Mouse (Mus musculus) G1E (cell line): ENCODE results near the gene Pcbp3. TPM values are rescaled to one million over a fixed set of nuclear protein-coding genes. Genes with fewer than 3 reads are reported as not detected.

Experiments
- ATAC-seq: 2 replicates; pipeline ENCODE4 v1.8.0; 2016; ENCODE audit warnings: mild to moderate bottlenecking; ENCODE audit not compliant: insufficient number of reproducible peaks, poor library complexity, low FRiP score, severe bottlenecking; ENCODE audit errors: extremely low read depth
- DNase-seq: peaks from one replicate; pipeline ENCODE4 v3.0.0; 2012; ENCODE audit warnings: low spot score
- H3K27me3 ChIP-seq: 2 replicates; pipeline ENCODE4 v1.6.1; 2012; ENCODE audit warnings: mild to moderate bottlenecking, low read length, inconsistent platforms; ENCODE audit not compliant: insufficient read depth
- H3K36me3 ChIP-seq: replicated peaks from 2 replicates; pipeline ENCODE3; 2012; ENCODE audit warnings: mild to moderate bottlenecking, inconsistent platforms
- H3K4me1 ChIP-seq: 2 replicates; pipeline ENCODE4 v1.6.1; 2012; ENCODE audit warnings: low read depth, low read length, inconsistent platforms, mixed read lengths; ENCODE audit not compliant: insufficient read depth
- H3K4me3 ChIP-seq: 2 replicates; pipeline ENCODE4 v1.5.1; 2012; ENCODE audit warnings: low read depth, mild to moderate bottlenecking, inconsistent platforms, low read length, moderate library complexity, mixed read lengths
- H3K9me3 ChIP-seq: replicated peaks from 2 replicates; pipeline ENCODE4 v1.6.1; 2012; ENCODE audit warnings: inconsistent platforms
- CTCF ChIP-seq: IDR thresholded peaks from 2 replicates; pipeline ENCODE4 v1.5.1; 2012; ENCODE audit warnings: low read depth, low read length, inconsistent platforms, mixed read lengths
- GATA1 ChIP-seq: IDR thresholded peaks from 2 replicates; pipeline ENCODE4 v1.6.1; 2012; ENCODE audit warnings: borderline replicate concordance, low read length, inconsistent platforms, mixed read lengths
- GATA2 ChIP-seq: IDR thresholded peaks from 2 replicates; pipeline ENCODE4 v1.6.1; 2012; ENCODE audit warnings: low read depth, low read length, inconsistent platforms, borderline replicate concordance
- POLR2AphosphoS5 ChIP-seq: IDR thresholded peaks from 2 replicates; pipeline ENCODE4 v1.6.1; 2012; ENCODE audit warnings: low read depth, low read length, inconsistent platforms; ENCODE audit not compliant: insufficient replicate concordance
- TAL1 ChIP-seq: conservative IDR thresholded peaks from 2 replicates; pipeline ENCODE4 v1.6.1; 2012; ENCODE audit warnings: low read depth, low read length, inconsistent platforms, mixed read lengths
- polyA plus RNA-seq: library from polyadenylated mRNA; stranded (reverse); fragments of >175 nt; gene quantifications from 2 replicates; pipeline ENCODE4 v1.2.3, GENCODE M21; 2012
- total RNA-seq, 2 experiments: library from RNA; stranded (forward) in 1 of 2; stranded (reverse) in 1 of 2; fragments of 200-1000 nt in 1 of 2; fragments of >200 nt in 1 of 2; fragmentation: Nextera tagmentation in 1 of 2; gene quantifications; 2 replicates each; pipeline ENCODE4 v1.2.3; 2014 to 2017

Gene Pcbp3
- total and polyA plus RNA-seq, 3 experiments: not detected

- Histone ChIP-seq H3K4me1 (no peaks in the 10 kb centered on the region), H3K36me3 (no peaks in the 10 kb centered on the region), H3K9me3 (no peaks in the 10 kb centered on the region), H3K4me3 (no peak overlapping the region), H3K27me3 (peaks cover 4% of the 10 kb centered on the region; the same call in 1 of the 2 replicates)
- DNase-seq (no peak), ATAC-seq (no peak)
- no peak for TF ChIP-seq GATA2
- no peak for TF ChIP-seq TAL1
- no peak for TF ChIP-seq GATA1
- no peak for TF ChIP-seq POLR2AphosphoS5
- no peak for TF ChIP-seq CTCF
These were observed 228.0 kb downstream of the Pcbp3 start for GRCm38 (mm10) chr10:76733677-76734068.

GRCm38 (mm10) chr10:76732881-76733676 is 228.6 kb downstream of the Pcbp3 start:
- Histone ChIP-seq H3K9me3 (no peaks in the 10 kb centered on the region), H3K27me3 (peaks cover 4% of the 10 kb centered on the region; the same call in 1 of the 2 replicates), H3K36me3 (no peaks in the 10 kb centered on the region), H3K4me1 (no peaks in the 10 kb centered on the region), H3K4me3 (no peak overlapping the region)
- DNase-seq (no peak), ATAC-seq (no peak)
- TF ChIP-seq CTCF (no peak), GATA1 (no peak), TAL1 (no peak), POLR2AphosphoS5 (no peak), GATA2 (no peak)

DNA sequence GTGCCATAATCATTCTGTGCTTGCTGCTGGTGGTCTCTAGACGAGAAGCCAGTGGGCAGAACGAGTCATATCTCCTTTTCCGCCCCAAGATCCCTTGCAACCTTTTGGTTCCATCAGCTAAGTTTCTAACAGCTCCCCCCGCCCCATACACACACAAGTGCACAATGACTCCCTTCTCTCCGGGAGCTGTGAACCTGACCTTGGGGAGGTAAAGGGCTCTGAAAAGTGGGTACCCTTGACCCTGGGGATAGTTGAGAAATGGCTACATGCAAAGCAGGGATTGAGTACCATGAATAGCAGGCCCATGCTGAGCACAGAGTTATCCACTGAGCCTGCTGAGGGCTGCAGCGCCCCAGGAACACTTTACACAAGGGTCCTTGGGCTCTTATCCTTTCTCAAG is 229.3 kb downstream of the Pcbp3 start:
- Histone ChIP-seq H3K36me3 (no peaks in the 10 kb centered on the region), H3K4me3 (no peak overlapping the region), H3K4me1 (no peaks in the 10 kb centered on the region), H3K27me3 (peaks cover 4% of the 10 kb centered on the region; the same call in 1 of the 2 replicates), H3K9me3 (no peaks in the 10 kb centered on the region)
- DNase-seq (no peak), ATAC-seq (no peak)
- no peak for TF ChIP-seq GATA2

DNA sequence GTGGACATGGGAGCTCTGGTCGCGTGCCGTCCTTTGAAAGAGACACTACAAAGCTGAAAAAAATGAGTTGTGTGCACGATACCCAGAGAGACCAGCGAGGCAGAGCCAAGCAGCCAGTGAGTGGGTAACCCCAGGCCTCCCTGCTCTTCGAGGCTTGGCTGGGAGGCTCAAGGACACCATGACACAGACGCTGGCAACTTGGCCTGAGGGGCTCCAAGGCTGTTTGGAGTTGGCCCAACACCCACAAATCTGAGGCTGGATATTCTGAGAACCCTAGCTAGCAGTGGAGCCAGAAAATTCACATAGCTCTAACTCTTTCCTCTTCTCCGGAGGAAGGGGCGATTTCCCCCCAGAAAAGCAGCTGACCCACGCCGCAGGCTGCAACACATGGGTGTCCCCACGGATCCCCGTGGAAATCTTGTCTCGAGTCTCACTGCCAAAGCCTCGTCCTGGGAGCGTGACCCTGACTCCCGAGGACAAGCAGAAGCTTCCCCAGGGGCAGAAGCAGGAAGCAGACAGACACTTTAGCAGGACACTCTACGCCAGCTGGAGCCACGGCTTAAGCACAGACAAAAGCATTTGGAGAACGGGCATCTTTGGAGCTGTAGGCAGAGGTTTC is 230.0 kb downstream of the Pcbp3 start:
- Histone ChIP-seq H3K27me3 (peaks cover 4% of the 10 kb centered on the region; the same call in 1 of the 2 replicates), H3K4me3 (no peak overlapping the region), H3K36me3 (no peaks in the 10 kb centered on the region), H3K4me1 (no peaks in the 10 kb centered on the region), H3K9me3 (no peaks in the 10 kb centered on the region)
- ATAC-seq (no peak), DNase-seq (no peak)
- TF ChIP-seq GATA2: no peak
- no peak for TF ChIP-seq TAL1

DNA sequence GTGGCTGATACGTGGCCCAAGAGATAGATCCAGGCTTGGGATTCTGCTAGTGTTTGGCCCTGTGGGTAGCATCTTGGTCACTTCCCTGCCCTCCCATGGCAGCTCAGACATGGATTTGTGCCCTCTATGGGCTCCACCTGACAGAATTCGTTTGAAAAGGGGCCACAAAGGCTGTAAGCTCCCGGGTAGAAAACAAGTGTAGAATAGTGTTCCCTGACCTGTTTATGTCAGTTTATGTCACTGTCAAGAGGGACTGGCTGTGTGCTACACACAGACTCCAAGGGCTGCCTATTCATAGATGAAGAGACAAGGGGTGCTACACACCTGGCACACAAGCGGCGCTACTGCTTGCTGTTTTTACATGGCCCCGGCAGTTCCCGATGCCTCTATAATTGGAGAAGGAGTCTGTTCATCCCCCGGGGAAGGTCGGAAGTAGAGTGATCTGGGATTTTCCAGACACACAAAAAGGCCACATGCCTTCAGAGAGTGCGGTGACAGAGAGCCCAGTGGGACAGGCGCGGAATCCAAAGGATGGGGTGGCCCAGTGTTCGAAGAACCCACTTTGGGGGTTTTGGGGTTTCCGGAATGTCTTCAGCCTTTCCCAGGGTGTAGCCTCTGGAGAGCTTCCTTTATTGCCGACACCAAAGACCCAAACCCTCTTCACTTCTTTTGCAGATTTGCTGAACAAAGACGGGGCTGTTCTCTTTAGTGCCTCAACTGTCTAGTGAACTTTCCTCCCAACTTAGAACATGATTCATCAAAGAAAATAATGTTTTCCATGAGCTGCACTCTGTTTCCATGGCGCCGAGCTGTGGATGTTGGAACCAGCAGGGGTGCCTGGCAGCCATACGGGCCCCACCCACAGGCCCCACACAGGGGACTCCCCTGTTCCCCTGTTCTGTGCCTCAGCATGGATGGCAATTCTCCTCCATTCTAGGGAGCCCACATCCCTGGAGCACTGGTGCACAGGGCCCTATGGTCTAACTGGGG is 231.8 kb downstream of the Pcbp3 start:
- Histone ChIP-seq H3K4me1 (no peaks in the 10 kb centered on the region), H3K9me3 (no peaks in the 10 kb centered on the region), H3K36me3 (no peaks in the 10 kb centered on the region), H3K27me3 (peaks cover 4% of the 10 kb centered on the region; the same call in 1 of the 2 replicates), H3K4me3 (no peak overlapping the region)
- ATAC-seq (no peak), DNase-seq (no peak)
- no peak for TF ChIP-seq CTCF

GRCm38 (mm10) chr10:76728369-76728768 is 233.3 kb downstream of the Pcbp3 start:
- H3K27me3 ChIP-seq: peaks cover under 1% of the 10 kb centered on the region; the same call in 1 of the 2 replicates
- H3K36me3 ChIP-seq: no peaks in the 10 kb centered on the region
- DNase-seq: no peak
- ATAC-seq: no peak
- TF ChIP-seq GATA1 (no peak), TAL1 (no peak), POLR2AphosphoS5 (no peak), CTCF (no peak), GATA2 (no peak)
- H3K4me1 ChIP-seq: no peaks in the 10 kb centered on the region
- no peaks in the 10 kb centered on the region for H3K9me3 ChIP-seq
- no peak overlapping the region for H3K4me3 ChIP-seq
